ENCODE assay signal across 8 mouse cellular contexts in the genomic region with DNA sequence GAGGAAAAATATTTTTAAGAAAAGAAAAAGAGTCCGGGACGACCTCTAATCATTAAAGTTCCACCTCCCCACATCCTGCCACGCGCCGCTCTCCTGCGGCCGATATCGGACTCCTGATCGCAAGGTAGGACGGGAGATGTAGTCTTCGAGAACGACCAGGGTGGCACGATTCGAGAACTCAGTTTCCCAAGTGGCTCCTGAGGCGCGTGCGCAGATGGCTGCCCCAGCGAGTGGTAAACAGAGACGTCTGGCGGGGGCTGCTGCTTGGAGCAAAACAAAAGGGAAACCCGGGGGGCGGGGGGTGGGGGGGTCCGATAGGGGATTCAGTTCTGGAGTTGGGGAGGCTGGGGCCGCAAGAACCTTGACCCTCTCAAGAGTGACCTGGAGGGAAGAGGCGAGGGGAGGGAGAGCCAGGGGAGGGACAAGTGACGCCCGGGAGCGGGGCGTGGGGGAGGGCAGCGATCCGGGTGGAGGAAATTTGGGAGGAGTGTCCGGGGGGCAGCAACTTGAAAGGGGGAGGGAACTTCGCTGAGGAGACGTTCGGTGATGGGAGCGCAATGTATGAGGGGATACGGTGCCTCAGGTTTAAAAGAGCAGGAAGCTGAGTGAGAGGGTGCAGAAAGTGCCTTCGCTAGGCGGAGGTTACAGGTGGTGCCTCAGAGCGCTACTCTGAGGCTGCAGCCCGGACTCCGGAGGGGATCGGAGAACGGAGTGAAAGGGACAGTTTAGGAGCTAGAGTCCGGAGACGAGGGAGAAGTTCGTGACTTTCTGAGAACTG. TPM values are rescaled to one million over a fixed set of nuclear protein-coding genes. Genes with fewer than 3 reads are reported as not detected.
DNase-seq lines count a peak whose midpoint lies in the region; ATAC-seq lines count a peak whose summit lies in the region.

A gene (plus strand): TSS at position 577 of the 778 bp plus-strand sequence.

- peak within 1 kb of the TSS; percentile 56 for H3K9ac ChIP-seq in forebrain, embryonic 14.5 days (ENCODE audit: low read length)

- H3K4me3 ChIP-seq in forebrain, embryonic 14.5 days (ENCODE audit: low read depth, low read length), result peak within 1 kb of the TSS; percentile 46

- WGBS in forebrain, embryonic 14.5 days, result 27% methylated on average over 47 of the region's 47 CpGs

- peak; percentile 95 for ATAC-seq in forebrain, embryonic 14.5 days
- ATAC-seq in neutrophil, adult 5-6 weeks (ENCODE audit: extremely low read depth, insufficient number of reproducible peaks, low FRiP score, poor library complexity, severe bottlenecking), result peak; percentile 92

- peak; percentile 96 for DNase-seq in ES-CJ7 (ENCODE audit: low read depth, low spot score)
- DNase-seq in cerebellum, adult 11 months, result peak; percentile 82
- DNase-seq in forebrain, embryonic 14.5 days (ENCODE audit: low spot score), result peak; percentile 95
- peak; percentile 84 to 85 for DNase-seq in heart, postnatal 14 days
- DNase-seq in layer of hippocampus, adult 11-12 months (ENCODE audit: low spot score), result peak; percentile 90
- peak; percentile 91 to 94 for DNase-seq in lung, adult 18-20 months
- peak; percentile 82 to 91 for DNase-seq in thymus, adult 18-20 months

- H3K36me3 ChIP-seq in forebrain, embryonic 14.5 days (ENCODE audit: control insufficient read depth, insufficient read depth, low read length), result no peaks in the 10 kb centered on the region

- intact Hi-C loops in heart, postnatal 14 days (cut with DNase I), result no loop called here

- no peaks in the 10 kb centered on the region for H3K4me1 ChIP-seq in forebrain, embryonic 14.5 days (ENCODE audit: control insufficient read depth, insufficient read depth, low read length)

- H3K27me3 ChIP-seq in forebrain, embryonic 14.5 days (replicated peaks; ENCODE audit: control insufficient read depth, insufficient read depth, low read length), result no peaks in the 10 kb centered on the region

- peak within 1 kb of the TSS; percentile 74 for H3K4me2 ChIP-seq in forebrain, embryonic 14.5 days (ENCODE audit: low read length)

- H3K9me3 ChIP-seq in forebrain, embryonic 14.5 days (replicated peaks; ENCODE audit: control insufficient read depth, low read length), result no peaks in the 10 kb centered on the region

- no peak within 1 kb of the TSS for H3K27ac ChIP-seq in forebrain, embryonic 14.5 days (ENCODE audit: low read depth, low read length)

RNA-seq across cellular contexts. Expression of the gene that starts here (rescaled TPM):
- 1.0 and 1.2 TPM in 2 replicates for polyA plus RNA-seq in forebrain, embryonic 14.5 days (2014; fragmentation: Nextera tagmentation; extraction: Ambion mirVana)
- total RNA-seq in heart, postnatal 14 days (2021), result 10 to 100 TPM; 42.3 to 43.2 TPM
- total RNA-seq in neutrophil, adult 5-6 weeks (2017), result 28.5 and 28.7 TPM in 2 replicates
